Mouse (Mus musculus): ENCODE results near the gene Thbs3.

DNA sequence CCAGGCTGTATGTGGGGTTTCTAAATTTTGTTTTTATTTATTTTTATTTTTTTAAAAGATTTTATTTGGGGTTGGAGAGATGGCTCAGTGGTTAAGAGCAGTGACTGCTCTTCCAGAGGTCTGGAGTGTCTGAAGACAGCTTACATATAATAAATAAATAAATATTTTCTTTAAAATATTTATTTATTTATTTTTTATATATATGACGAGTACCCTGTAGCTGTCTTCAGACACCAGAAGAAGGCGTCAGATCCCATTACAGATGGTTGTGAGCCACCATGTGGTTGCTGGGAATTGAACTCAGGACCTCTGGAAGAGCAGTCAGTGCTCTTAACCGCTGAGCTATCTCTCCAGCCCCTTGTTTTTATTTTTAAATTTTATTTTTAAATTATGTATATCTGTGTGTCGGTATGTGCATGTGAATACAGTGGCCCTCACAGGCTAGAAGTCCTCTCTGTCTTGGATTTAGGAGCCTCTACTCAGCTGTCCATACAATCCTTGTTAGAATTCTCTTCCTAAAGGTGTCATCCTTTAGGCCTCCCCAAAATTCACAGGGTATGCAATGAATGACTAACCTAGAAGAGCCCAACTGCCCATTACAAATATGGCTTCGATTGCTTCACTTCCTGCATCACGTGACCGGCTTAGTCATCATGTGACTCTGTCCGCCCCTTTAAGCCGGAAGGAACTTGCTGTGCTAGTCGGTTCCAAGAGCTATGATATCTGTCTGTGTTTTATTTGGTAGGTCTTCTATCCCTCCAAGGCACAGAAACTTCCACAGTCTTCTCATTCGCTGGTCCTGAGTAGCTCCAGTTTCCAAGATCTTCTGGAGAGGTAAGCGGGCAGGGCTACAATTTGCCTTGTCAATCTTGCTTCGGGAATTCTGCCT is 12.5 kb upstream of the Thbs3 start, which contains the start of gene Gba:
- TF ChIP-seq CTCF (IDR thresholded peaks at IDR 0.05; ENCODE audit: borderline replicate concordance, insufficient read depth, low read depth, low read length) (no peak), POLR2A (IDR thresholded peaks at IDR 0.05; ENCODE audit: borderline replicate concordance, insufficient read depth, low read length) (peak; percentile 50; the same call in 1 of the 2 replicates)
